Mouse (Mus musculus) heart, adult 2 months (tissue): Measurements from ENCODE around the gene Mrtfa. TPM values are rescaled to one million over a fixed set of nuclear protein-coding genes. Genes with fewer than 3 reads are reported as not detected.

ENCODE experiments used
- DNase-seq, 2 experiments: peaks; one replicate each; pipeline ENCODE4 v3.0.0; 2021
- H3K27ac ChIP-seq: fragments of 200-600 bp; 2 replicates; pipeline ENCODE4 v1.8.1; 2022
- H3K27me3 ChIP-seq: fragments of 200-500 bp; 2 replicates; pipeline ENCODE4 v1.6.1; 2012; ENCODE audit warnings: mild to moderate bottlenecking, low read length, inconsistent platforms, mixed read lengths; ENCODE audit not compliant: control insufficient read depth, insufficient read depth
- H3K36me3 ChIP-seq: fragments of 200-500 bp; 2 replicates; pipeline ENCODE4 v1.6.1; 2012; ENCODE audit warnings: low read length, inconsistent platforms; ENCODE audit not compliant: control insufficient read depth, insufficient read depth
- H3K4me1 ChIP-seq: fragments of 200-500 bp; 2 replicates; pipeline ENCODE4 v1.6.1; 2011; ENCODE audit warnings: low read length; ENCODE audit not compliant: control insufficient read depth, insufficient read depth
- H3K4me3 ChIP-seq: fragments of 200-600 bp; 2 replicates; pipeline ENCODE4 v1.8.1; 2022
- H3K79me2 ChIP-seq: fragments of 200-500 bp; replicated peaks from 2 replicates; pipeline ENCODE4 v1.6.1; 2012; ENCODE audit warnings: mild to moderate bottlenecking, inconsistent platforms, low read length, moderate library complexity, mixed read lengths; ENCODE audit not compliant: control insufficient read depth, insufficient read depth
- H3K9ac ChIP-seq: fragments of 200-500 bp; 2 replicates; pipeline ENCODE4 v1.6.1; 2012; ENCODE audit warnings: low read depth, mild to moderate bottlenecking, control low read depth, inconsistent platforms, low read length, mixed read lengths
- CTCF ChIP-seq: fragments of 200-600 bp; IDR thresholded peaks from 2 replicates; pipeline ENCODE4 v1.8.1; 2022; ENCODE audit warnings: antibody characterized with exemption, mild to moderate bottlenecking, moderate library complexity
- EP300 ChIP-seq: fragments of 200-500 bp; IDR thresholded peaks from 2 replicates; pipeline ENCODE4 v1.6.1; 2011; ENCODE audit warnings: low read depth, low read length, control low read depth; ENCODE audit not compliant: insufficient read depth
- POLR2A ChIP-seq: fragments of 200-500 bp; IDR thresholded peaks from 2 replicates; pipeline ENCODE4 v1.6.1; 2011; ENCODE audit warnings: mild to moderate bottlenecking, low read depth, low read length, control low read depth; ENCODE audit not compliant: insufficient read depth
- WGBS: fragments of 180-500 bp; shearing (Covaris S2); methylation state at CpG from one replicate; pipeline ENCODE4 v1.1.7; 2018; 5-methylcytosine and 5-hydroxymethylcytosine counted together
- intact Hi-C: fragments of 180-260 bp; cut with DNase I; formaldehyde crosslinking; loops from one replicate; pipeline ENCODE4 v1.15.1; 2025
- polyA plus RNA-seq: library from polyadenylated mRNA; depleted of rRNA; stranded (reverse); fragments of >200 nt; gene quantifications from 2 replicates; pipeline ENCODE4 v1.2.3, GENCODE M21; 2012
- total RNA-seq, 2 experiments: library from RNA; stranded (reverse); gene quantifications; 2 replicates each; pipeline ENCODE4 v1.2.3; 2021

Gene Mrtfa
- total and polyA plus RNA-seq, 3 experiments = 7.2 to 11.0 (median 9.0) TPM

- no peak for DNase-seq
- intact Hi-C loops = no loop called here
- H3K27me3 ChIP-seq = no peaks in the 10 kb centered on the region
- H3K9ac ChIP-seq = no peak overlapping the region
- H3K36me3 ChIP-seq = no peaks in the 10 kb centered on the region
- WGBS = 89% methylated on average over 3 of the region's 3 CpGs
- H3K4me1 ChIP-seq = 0 out of 2 replicates have a peak, but pooled peaks cover 2% of the 10 kb centered on the region
- TF ChIP-seq EP300 = no peak
- TF ChIP-seq CTCF = no peak
- no peak for TF ChIP-seq POLR2A
- no peak overlapping the region for H3K4me3 ChIP-seq
- H3K79me2 ChIP-seq = no peaks in the 10 kb centered on the region; the same call in 1 of the 2 replicates
- H3K27ac ChIP-seq = no peak overlapping the region
Observed at GRCm38 (mm10) chr15:81161571-81161970, 29.0 kb downstream of the Mrtfa start.

GRCm38 (mm10) chr15:81160677-81161076 lies 29.9 kb downstream of the Mrtfa start:
- TF ChIP-seq EP300 (no peak), CTCF (no peak)
- H3K79me2 ChIP-seq = no peaks in the 10 kb centered on the region
- H3K4me1 ChIP-seq = 0 out of 2 replicates have a peak, but pooled peaks cover 2% of the 10 kb centered on the region
- intact Hi-C loops = no loop called here
- H3K4me3 ChIP-seq = no peak overlapping the region
- no peaks in the 10 kb centered on the region for H3K36me3 ChIP-seq
- 79% methylated on average over 4 of the region's 4 CpGs for WGBS
- no peak overlapping the region for H3K27ac ChIP-seq
- H3K9ac ChIP-seq = no peak overlapping the region
- H3K27me3 ChIP-seq = no peaks in the 10 kb centered on the region
- no peak for DNase-seq

GRCm38 (mm10) chr15:81159212-81159611 lies 31.3 kb downstream of the Mrtfa start:
- Histone ChIP-seq H3K4me1 (peaks cover 1% of the 10 kb centered on the region; the same call in 1 of the 2 replicates), H3K27me3 (no peaks in the 10 kb centered on the region), H3K27ac (no peak overlapping the region), H3K4me3 (no peak overlapping the region), H3K9ac (no peak overlapping the region), H3K79me2 (0 out of 2 replicates have a peak, but pooled peaks cover 1% of the 10 kb centered on the region), H3K36me3 (no peaks in the 10 kb centered on the region; the same call in 1 of the 2 replicates)
- WGBS = 90% methylated on average over 7 of the region's 7 CpGs
- intact Hi-C loops = no loop called here
- no peak for TF ChIP-seq CTCF
- no peak for TF ChIP-seq POLR2A
- no peak for TF ChIP-seq EP300
- no peak for DNase-seq

GRCm38 (mm10) chr15:81158517-81159120 lies 31.9 kb downstream of the Mrtfa start:
- no peak overlapping the region for H3K9ac ChIP-seq
- no peak overlapping the region for H3K4me3 ChIP-seq
- no peak overlapping the region for H3K27ac ChIP-seq
- H3K27me3 ChIP-seq = no peaks in the 10 kb centered on the region
- no peak for DNase-seq
- WGBS = 74% methylated on average over 7 of the region's 7 CpGs
- TF ChIP-seq POLR2A = no peak
- TF ChIP-seq CTCF = peak; percentile 37
- intact Hi-C loops = no loop called here
- peaks cover 1% of the 10 kb centered on the region; the same call in 1 of the 2 replicates for H3K4me1 ChIP-seq
- no peaks in the 10 kb centered on the region; the same call in 1 of the 2 replicates for H3K36me3 ChIP-seq
- 0 out of 2 replicates have a peak, but pooled peaks cover 1% of the 10 kb centered on the region for H3K79me2 ChIP-seq

GRCm38 (mm10) chr15:81156453-81156852 lies 34.1 kb downstream of the Mrtfa start:
- intact Hi-C loops = no loop called here
- no peak overlapping the region for H3K27ac ChIP-seq
- TF ChIP-seq CTCF = peak; percentile 51
- TF ChIP-seq POLR2A = no peak
- no peak overlapping the region for H3K9ac ChIP-seq
- H3K4me3 ChIP-seq = no peak overlapping the region
- no peak for DNase-seq
- H3K79me2 ChIP-seq = peaks cover 1% of the 10 kb centered on the region; the same call in 1 of the 2 replicates
- H3K4me1 ChIP-seq = peaks cover 1% of the 10 kb centered on the region; the same call in 1 of the 2 replicates
- no peaks in the 10 kb centered on the region; the same call in 1 of the 2 replicates for H3K36me3 ChIP-seq
- no peaks in the 10 kb centered on the region for H3K27me3 ChIP-seq
- WGBS = 85% methylated on average over 2 of the region's 2 CpGs

- Histone ChIP-seq H3K79me2 (peaks cover 1% of the 10 kb centered on the region; the same call in 1 of the 2 replicates), H3K4me3 (no peak overlapping the region), H3K9ac (no peak overlapping the region), H3K4me1 (peaks cover 1% of the 10 kb centered on the region; the same call in 1 of the 2 replicates), H3K36me3 (no peaks in the 10 kb centered on the region; the same call in 1 of the 2 replicates), H3K27me3 (no peaks in the 10 kb centered on the region), H3K27ac (no peak overlapping the region)
- DNase-seq = no peak
- TF ChIP-seq POLR2A (no peak), CTCF (no peak), EP300 (no peak)
- WGBS = 97% methylated on average over 3 of the region's 3 CpGs
- intact Hi-C loops = no loop called here
Observed at GRCm38 (mm10) chr15:81155845-81156244, 34.7 kb downstream of the Mrtfa start.
